Mouse (Mus musculus): ENCODE data around the gene Med16. TPM values are rescaled to one million over a fixed set of nuclear protein-coding genes. Genes with fewer than 3 reads are reported as not detected.
A peak's percentile ranks its signal among the peaks of the same experiment; 100 is the strongest.

The Med16 gene
- total and polyA plus RNA-seq, 2 experiments from 2014 or later, result 36.2 to 64.7 TPM

GRCm38 (mm10) chr10:79928030-79928694, 19.4 kb upstream of the Med16 start:
- peaks cover 25% of the 10 kb centered on the region for H3K4me1 ChIP-seq (ENCODE audit: control insufficient read depth, insufficient read depth)
- ATAC-seq (ENCODE audit: insufficient read depth, low read depth), result no peak
- no peaks in the 10 kb centered on the region for H3K9me3 ChIP-seq (replicated peaks; ENCODE audit: control insufficient read depth, low read length)
- H3K27me3 ChIP-seq (ENCODE audit: control insufficient read depth, insufficient read depth, low read length), result peaks cover 2% of the 10 kb centered on the region; the same call in 1 of the 2 replicates
- 0 out of 2 replicates have a peak, but pooled peaks cover 7% of the 10 kb centered on the region for H3K36me3 ChIP-seq (replicated peaks; ENCODE audit: control insufficient read depth, insufficient read depth, low read length)
- no peak for TF ChIP-seq CTCF (IDR thresholded peaks at IDR 0.05; ENCODE audit: low read depth)
- no peak for TF ChIP-seq EP300 (IDR thresholded peaks at IDR 0.05; ENCODE audit: low read depth)
- 2% methylated on average over 26 of the region's 29 CpGs for WGBS
- peak overlapping the region; percentile 86 for H3K9ac ChIP-seq (replicated peaks; ENCODE audit: low read depth, low read length)
- peak overlapping the region; percentile 86 for H3K27ac ChIP-seq (ENCODE audit: low read depth)
- peak overlapping the region; percentile 95 for H3K4me2 ChIP-seq (ENCODE audit: low read depth, low read length)
- no peak for DNase-seq (ENCODE audit: low spot score)
- H3K4me3 ChIP-seq (ENCODE audit: low read depth, low read length), result peak overlapping the region; percentile 88

- H3K27me3 ChIP-seq (ENCODE audit: control insufficient read depth, insufficient read depth, low read length), result peaks cover 9% of the 10 kb centered on the region
- H3K36me3 ChIP-seq (replicated peaks; ENCODE audit: control insufficient read depth, insufficient read depth, low read length), result 0 out of 2 replicates have a peak, but pooled peaks cover 7% of the 10 kb centered on the region
- H3K9ac ChIP-seq (replicated peaks; ENCODE audit: low read depth, low read length), result peak overlapping the region; percentile 86
- TF ChIP-seq CTCF (IDR thresholded peaks at IDR 0.05; ENCODE audit: low read depth) (no peak), EP300 (IDR thresholded peaks at IDR 0.05; ENCODE audit: low read depth) (no peak)
- WGBS, result under 1% methylated on average over 52 of the region's 54 CpGs
- H3K4me2 ChIP-seq (ENCODE audit: low read depth, low read length), result peak overlapping the region; percentile 95
- peak; percentile 28 for ATAC-seq (ENCODE audit: insufficient read depth, low read depth)
- peaks cover 19% of the 10 kb centered on the region for H3K4me1 ChIP-seq (ENCODE audit: control insufficient read depth, insufficient read depth)
- peak overlapping the region; percentile 86 for H3K27ac ChIP-seq (ENCODE audit: low read depth)
- H3K4me3 ChIP-seq (ENCODE audit: low read depth, low read length), result peak overlapping the region; percentile 88
- no peaks in the 10 kb centered on the region for H3K9me3 ChIP-seq (replicated peaks; ENCODE audit: control insufficient read depth, low read length)
- DNase-seq (ENCODE audit: low spot score), result no peak
Observed at GRCm38 (mm10) chr10:79927324-79928029, 18.8 kb upstream of the Med16 start.

GRCm38 (mm10) chr10:79926491-79927323, 18.0 kb upstream of the Med16 start, which contains the start of gene Arid3a:
Gene Arid3a, plus strand, starts transcription at chr10:79927043.
- 0 out of 2 replicates have a peak, but pooled peaks cover 7% of the 10 kb centered on the region for H3K36me3 ChIP-seq (replicated peaks; ENCODE audit: control insufficient read depth, insufficient read depth, low read length)
- DNase-seq (ENCODE audit: low spot score) (peak; percentile 89), ATAC-seq (ENCODE audit: insufficient read depth, low read depth) (peak; percentile 77)
- H3K4me1 ChIP-seq (ENCODE audit: control insufficient read depth, insufficient read depth), result peaks cover 19% of the 10 kb centered on the region; the same call in 1 of the 2 replicates
- H3K4me3 ChIP-seq (ENCODE audit: low read depth, low read length), result peak within 1 kb of the TSS; percentile 88
- H3K9ac ChIP-seq (replicated peaks; ENCODE audit: low read depth, low read length), result peak within 1 kb of the TSS; percentile 86
- H3K9me3 ChIP-seq (replicated peaks; ENCODE audit: control insufficient read depth, low read length), result no peaks in the 10 kb centered on the region
- H3K4me2 ChIP-seq (ENCODE audit: low read depth, low read length), result peak within 1 kb of the TSS; percentile 95
- peaks cover 17% of the 10 kb centered on the region for H3K27me3 ChIP-seq (ENCODE audit: control insufficient read depth, insufficient read depth, low read length)
- H3K27ac ChIP-seq (ENCODE audit: low read depth), result peak within 1 kb of the TSS; percentile 86
- under 1% methylated on average over 63 of the region's 63 CpGs for WGBS
- TF ChIP-seq EP300 (IDR thresholded peaks at IDR 0.05; ENCODE audit: low read depth), result no peak
- no peak for TF ChIP-seq CTCF (IDR thresholded peaks at IDR 0.05; ENCODE audit: low read depth)

- peaks cover 23% of the 10 kb centered on the region; the same call in 1 of the 2 replicates for H3K4me1 ChIP-seq (ENCODE audit: control insufficient read depth, insufficient read depth)
- H3K27ac ChIP-seq (ENCODE audit: low read depth), result no peak overlapping the region
- H3K4me2 ChIP-seq (ENCODE audit: low read depth, low read length), result peak overlapping the region; percentile 95
- H3K4me3 ChIP-seq (ENCODE audit: low read depth, low read length), result peak overlapping the region; percentile 88
- no peaks in the 10 kb centered on the region for H3K9me3 ChIP-seq (replicated peaks; ENCODE audit: control insufficient read depth, low read length)
- ATAC-seq (ENCODE audit: insufficient read depth, low read depth) (no peak), DNase-seq (ENCODE audit: low spot score) (no peak)
- peak overlapping the region; percentile 86 for H3K9ac ChIP-seq (replicated peaks; ENCODE audit: low read depth, low read length)
- 6% methylated on average over 14 of the region's 15 CpGs for WGBS
- 0 out of 2 replicates have a peak, but pooled peaks cover 3% of the 10 kb centered on the region for H3K36me3 ChIP-seq (replicated peaks; ENCODE audit: control insufficient read depth, insufficient read depth, low read length)
- no peak for TF ChIP-seq EP300 (IDR thresholded peaks at IDR 0.05; ENCODE audit: low read depth)
- TF ChIP-seq CTCF (IDR thresholded peaks at IDR 0.05; ENCODE audit: low read depth), result no peak
- peaks cover 24% of the 10 kb centered on the region for H3K27me3 ChIP-seq (ENCODE audit: control insufficient read depth, insufficient read depth, low read length)
Observed at GRCm38 (mm10) chr10:79925785-79926490, 17.2 kb upstream of the Med16 start.

All from heart, postnatal 0 days (tissue).